Mouse (Mus musculus) CD4-positive, CD25-positive, alpha-beta regulatory T cell, adult 2 months (primary cell): ENCODE measurements at regions not wholly inside any gene's neighbourhood (a gene's known extent, or its start where the extent isn't known, plus 50 kb on each side); places are given as distances from the start of the nearest gene placed in this dataset.
A peak's percentile ranks its signal among the peaks of the same experiment; 100 is the strongest.

Experiments used
- DNase-seq: peaks from one replicate; pipeline ENCODE4 v3.0.0-alpha.2; 2012; ENCODE audit warnings: low read depth, low spot score

- DNase-seq, result no peak
These were observed 199.7 kb upstream of the Tle3 start for GRCm38 (mm10) chr9:61172421-61172820.

GRCm38 (mm10) chr9:61173548-61173947 lies 198.6 kb upstream of the Tle3 start:
- no peak for DNase-seq

- DNase-seq, result no peak
These were observed 196.8 kb upstream of the Tle3 start for GRCm38 (mm10) chr9:61175381-61175780.

GRCm38 (mm10) chr9:61176856-61177255 lies 195.3 kb upstream of the Tle3 start:
- no peak for DNase-seq

- peak; percentile 58 for DNase-seq
These were observed 185.4 kb upstream of the Tle3 start for GRCm38 (mm10) chr9:61186541-61187420.

GRCm38 (mm10) chr9:61187713-61188399 lies 184.3 kb upstream of the Tle3 start:
- DNase-seq, result no peak

- no peak for DNase-seq
These were observed 182.9 kb upstream of the Tle3 start for GRCm38 (mm10) chr9:61189295-61189694.

GRCm38 (mm10) chr9:61199077-61199753 lies 173.0 kb upstream of the Tle3 start:
- DNase-seq, result no peak

GRCm38 (mm10) chr9:61199891-61200290 lies 172.3 kb upstream of the Tle3 start:
- no peak for DNase-seq

GRCm38 (mm10) chr9:61200295-61200955 lies 171.7 kb upstream of the Tle3 start:
- DNase-seq, result no peak

GRCm38 (mm10) chr9:61205049-61205448 lies 167.1 kb upstream of the Tle3 start:
- DNase-seq, result no peak

- DNase-seq, result no peak
These were observed 165.3 kb upstream of the Tle3 start for GRCm38 (mm10) chr9:61206725-61207365.

GRCm38 (mm10) chr9:61207423-61208150 lies 164.6 kb upstream of the Tle3 start:
- DNase-seq, result no peak

GRCm38 (mm10) chr9:61211627-61212026 lies 160.5 kb upstream of the Tle3 start:
- DNase-seq, result no peak

- DNase-seq, result peak; percentile 38
These were observed 157.2 kb upstream of the Tle3 start for GRCm38 (mm10) chr9:61214943-61215342.

GRCm38 (mm10) chr9:61216012-61216770 lies 156.0 kb upstream of the Tle3 start:
- peak; percentile 29 for DNase-seq

- no peak for DNase-seq
These were observed 152.1 kb upstream of the Tle3 start for GRCm38 (mm10) chr9:61220017-61220416.

- DNase-seq, result peak; percentile 54
These were observed 149.8 kb upstream of the Tle3 start for GRCm38 (mm10) chr9:61222212-61223003.
